Comparison of ENCODE assay signal across 8 mouse cellular contexts in genomic region chr4:83261998-83262397, GRCm38 (mm10).
DNase-seq lines count a peak whose midpoint lies in the region; ATAC-seq and TF ChIP-seq lines count a peak whose summit lies in the region.

No protein-coding gene starts in this region.

- intact Hi-C loops in heart, postnatal 25 days (cut with DNase I): loop anchor here (1.0 to 5.0 kb wide), 3 partner anchors 41 to 310 kb away; no protein-coding TSS in a partner anchor
- intact Hi-C loops in gastrocnemius, postnatal 14 days (cut with DNase I; ENCODE audit: low total_unique reads): loop anchor here (5.0 kb wide), 1 partner anchor 150 kb away; no protein-coding TSS in a partner anchor

- 0 out of 2 replicates have a peak, but pooled peaks cover 2% of the 10 kb centered on the region for H3K4me1 ChIP-seq in neural tube, embryonic 15.5 days

- no peak for ATAC-seq in neural tube, embryonic 15.5 days (ENCODE audit: low FRiP score)
- no peak for ATAC-seq in Patski

- H3K27ac ChIP-seq in neural tube, embryonic 15.5 days (replicated peaks): no peak overlapping the region

- peaks cover 14% of the 10 kb centered on the region for H3K36me3 ChIP-seq in neural tube, embryonic 15.5 days

- no peaks in the 10 kb centered on the region for H3K9me3 ChIP-seq in neural tube, embryonic 15.5 days (replicated peaks)

- H3K4me3 ChIP-seq in neural tube, embryonic 15.5 days (replicated peaks): no peak overlapping the region

- in situ Hi-C loops in Patski (cut with MboI; ENCODE audit: low pct_unique_long_range_greater_than_20kb): loop anchor here (5.0 kb wide), 1 partner anchor 305 kb away; no protein-coding TSS in a partner anchor

- peak; percentile 16 to 73 for DNase-seq in heart, adult 18-20 months
- no peak for DNase-seq in heart, postnatal 25 days (ENCODE audit: low spot score)
- peak; percentile 50 for DNase-seq in neural tube, embryonic 10.5 days (ENCODE audit: extremely low spot score, low spot score)
- DNase-seq in Patski (ENCODE audit: low read depth, low spot score): no peak
- DNase-seq in gastrocnemius, postnatal 14 days: peak; percentile 24
- DNase-seq in naive thymus-derived CD4-positive, alpha-beta T cell, adult 2 months (ENCODE audit: low read depth): peak; percentile 62
- DNase-seq in spleen, adult 12 weeks (ENCODE audit: low spot score): no peak

- no peak overlapping the region for H3K4me2 ChIP-seq in neural tube, embryonic 15.5 days

- POLR2A ChIA-PET in Patski (lab: Charles Lee): interaction anchor here (0.7 kb wide), 1 partner anchor 22 kb away, joined by 3 read pairs; no protein-coding TSS in a partner anchor

- no peaks in the 10 kb centered on the region for H3K27me3 ChIP-seq in neural tube, embryonic 15.5 days (replicated peaks)
- no peaks in the 10 kb centered on the region for H3K27me3 ChIP-seq in Patski

- CTCF ChIA-PET in Patski (lab: Charles Lee): interaction anchor here (0.5 to 4.1 kb wide), 13 partner anchors 11 to 1895 kb away, joined by 3 to 13 read pairs (median 4); partner anchors contain the start of gene Ccdc171

- no peak overlapping the region for H3K9ac ChIP-seq in neural tube, embryonic 15.5 days (replicated peaks)

- TF ChIP-seq CTCF in Patski (IDR thresholded peaks at IDR 0.05): peak; percentile 55

- WGBS in neural tube, embryonic 15.5 days: 9% methylated on average over 2 of the region's 2 CpGs

Comparison
In these comparisons a context has a peak if more than half of its experiments do, and no peak if none do; other contexts are left out.
1. DNase-seq: peak in heart, adult 18-20 months (2 of 2), neural tube, embryonic 10.5 days (single experiment), gastrocnemius, postnatal 14 days (single experiment) and naive thymus-derived CD4-positive, alpha-beta T cell, adult 2 months (single experiment); none in heart, postnatal 25 days (single experiment), Patski (single experiment) and spleen, adult 12 weeks (single experiment).